24 mouse cellular contexts compared by ENCODE assay signal in the genomic region with DNA sequence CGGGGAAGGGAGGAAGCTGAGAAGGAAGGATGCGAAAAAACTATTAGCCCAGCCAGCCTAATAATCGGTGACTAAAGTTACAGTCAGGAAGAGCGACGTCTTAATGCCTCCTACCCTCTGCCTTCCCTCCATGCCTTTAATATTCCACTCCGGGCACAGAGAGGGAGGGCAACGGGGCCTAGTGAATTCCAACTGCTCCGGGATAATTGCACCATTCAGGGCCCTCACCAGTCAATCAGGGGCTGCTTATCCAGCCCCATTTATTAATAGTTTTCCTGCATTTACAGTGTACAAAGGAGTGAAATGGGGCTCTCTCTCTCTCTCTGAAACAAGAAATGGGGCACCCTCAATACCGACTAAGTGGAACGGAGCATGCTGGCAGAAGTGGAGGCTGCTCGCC. TPM values are rescaled to one million over a fixed set of nuclear protein-coding genes. Genes with fewer than 3 reads are reported as not detected.
DNase-seq lines count a peak whose midpoint lies in the region; ATAC-seq and TF ChIP-seq lines count a peak whose summit lies in the region.
"Had no signal": no experiment of that assay in that cellular context is flagged by ENCODE, and none has a peak within 500 bp of the region (broad histone marks: within the 10 kb centered on the region; RNA-seq: fewer than 3 reads in every experiment).

No protein-coding gene starts in this region.

- no peak overlapping the region for H3K27ac ChIP-seq in hindbrain, embryonic 13.5 days
- H3K27ac ChIP-seq in hindbrain, embryonic 11.5 days (ENCODE audit: low read depth, low read length), result no peak overlapping the region
- peak overlapping the region; percentile 42 for H3K27ac ChIP-seq in forebrain, embryonic 12.5 days
- H3K27ac ChIP-seq in forebrain, postnatal 0 days (ENCODE audit: low read depth, low read length), result 0 out of 2 replicates have a peak overlapping the region, but pooled peaks have one; percentile 3
- H3K27ac ChIP-seq in neural tube, embryonic 13.5 days (replicated peaks), result peak overlapping the region; percentile 35; the same call in 1 of the 2 replicates
- H3K27ac ChIP-seq: embryonic facial prominence, embryonic 15.5 days; heart, embryonic 13.5 days; liver, embryonic 13.5 days had no signal

- H3K4me2 ChIP-seq in hindbrain, embryonic 13.5 days, result peak overlapping the region; percentile 39
- H3K4me2 ChIP-seq in hindbrain, embryonic 11.5 days (replicated peaks; ENCODE audit: low read depth, low read length), result no peak overlapping the region
- no peak overlapping the region for H3K4me2 ChIP-seq in forebrain, embryonic 12.5 days
- H3K4me2 ChIP-seq in forebrain, postnatal 0 days (ENCODE audit: low read depth), result peak overlapping the region; percentile 46
- peak overlapping the region; percentile 40 for H3K4me2 ChIP-seq in neural tube, embryonic 13.5 days
- H3K4me2 ChIP-seq: embryonic facial prominence, embryonic 15.5 days; heart, embryonic 13.5 days; liver, embryonic 13.5 days had no signal

- 47% methylated on average over 11 of the region's 11 CpGs for WGBS in hindbrain, embryonic 13.5 days
- WGBS in hindbrain, embryonic 11.5 days, result 71% methylated on average over 11 of the region's 11 CpGs
- 54% methylated on average over 11 of the region's 11 CpGs for WGBS in forebrain, embryonic 12.5 days
- WGBS in forebrain, postnatal 0 days, result 27% methylated on average over 11 of the region's 11 CpGs
- 30% methylated on average over 11 of the region's 11 CpGs for WGBS in neural tube, embryonic 13.5 days

- 0 out of 2 replicates have a peak overlapping the region, but pooled peaks have one; percentile 3 for H3K4me3 ChIP-seq in hindbrain, embryonic 13.5 days
- H3K4me3 ChIP-seq in hindbrain, embryonic 11.5 days (ENCODE audit: low read depth, low read length), result no peak overlapping the region
- no peak overlapping the region for H3K4me3 ChIP-seq in forebrain, embryonic 12.5 days (replicated peaks)
- H3K4me3 ChIP-seq in forebrain, postnatal 0 days (ENCODE audit: low read depth, low read length), result peak overlapping the region; percentile 9
- peak overlapping the region; percentile 9; the same call in 1 of the 2 replicates for H3K4me3 ChIP-seq in neural tube, embryonic 13.5 days
- H3K4me3 ChIP-seq: embryonic facial prominence, embryonic 15.5 days; heart, embryonic 13.5 days; liver, embryonic 13.5 days; megakaryocyte, embryonic 14.5 days had no signal

- 0 out of 2 replicates have a peak, but pooled peaks cover 2% of the 10 kb centered on the region for H3K36me3 ChIP-seq in hindbrain, embryonic 13.5 days
- no peaks in the 10 kb centered on the region for H3K36me3 ChIP-seq in hindbrain, embryonic 11.5 days (ENCODE audit: control insufficient read depth, insufficient read depth, low read length)
- H3K36me3 ChIP-seq in forebrain, embryonic 12.5 days (replicated peaks), result no peaks in the 10 kb centered on the region
- H3K36me3 ChIP-seq in forebrain, postnatal 0 days (ENCODE audit: insufficient read depth), result peaks cover 13% of the 10 kb centered on the region; the same call in 1 of the 2 replicates
- no peaks in the 10 kb centered on the region for H3K36me3 ChIP-seq in neural tube, embryonic 13.5 days
- H3K36me3 ChIP-seq: embryonic facial prominence, embryonic 15.5 days; heart, embryonic 13.5 days; liver, embryonic 13.5 days had no signal

- H3K4me1 ChIP-seq in hindbrain, embryonic 13.5 days (replicated peaks), result peaks cover 61% of the 10 kb centered on the region
- H3K4me1 ChIP-seq in hindbrain, embryonic 11.5 days (replicated peaks; ENCODE audit: control insufficient read depth, insufficient read depth, low read length), result no peaks in the 10 kb centered on the region
- peaks cover 11% of the 10 kb centered on the region; the same call in 1 of the 2 replicates for H3K4me1 ChIP-seq in forebrain, embryonic 12.5 days
- peaks cover 28% of the 10 kb centered on the region for H3K4me1 ChIP-seq in forebrain, postnatal 0 days (ENCODE audit: insufficient read depth)
- H3K4me1 ChIP-seq in neural tube, embryonic 13.5 days (replicated peaks), result peaks cover 58% of the 10 kb centered on the region
- H3K4me1 ChIP-seq: embryonic facial prominence, embryonic 15.5 days; heart, embryonic 13.5 days; liver, embryonic 13.5 days; megakaryocyte, embryonic 14.5 days had no signal

- 0 out of 2 replicates have a peak, but pooled peaks have one; percentile 21 for ATAC-seq in hindbrain, embryonic 13.5 days (ENCODE audit: low FRiP score)
- no peak for ATAC-seq in hindbrain, embryonic 11.5 days (ENCODE audit: low FRiP score)
- peak; percentile 75 for ATAC-seq in forebrain, embryonic 12.5 days (ENCODE audit: low FRiP score)
- ATAC-seq in forebrain, postnatal 0 days, result peak; percentile 55; the same call in 1 of the 2 replicates
- ATAC-seq in neural tube, embryonic 13.5 days (ENCODE audit: low read depth), result 0 out of 2 replicates have a peak, but pooled peaks have one; percentile 29
- ATAC-seq: CD4-positive, CD25-positive, alpha-beta regulatory T cell, adult 4 months; lung, postnatal 0 days had no signal

- H3K9ac ChIP-seq in hindbrain, embryonic 13.5 days, result peak overlapping the region; percentile 9; the same call in 1 of the 2 replicates
- H3K9ac ChIP-seq in hindbrain, embryonic 11.5 days (ENCODE audit: low read depth, low read length), result no peak overlapping the region
- no peak overlapping the region for H3K9ac ChIP-seq in forebrain, embryonic 12.5 days
- no peak overlapping the region for H3K9ac ChIP-seq in forebrain, postnatal 0 days
- H3K9ac ChIP-seq in neural tube, embryonic 13.5 days, result no peak overlapping the region
- H3K9ac ChIP-seq: embryonic facial prominence, embryonic 15.5 days; heart, embryonic 13.5 days; liver, embryonic 13.5 days had no signal

- no peaks in the 10 kb centered on the region for H3K9me3 ChIP-seq in hindbrain, embryonic 13.5 days
- H3K9me3 ChIP-seq in hindbrain, embryonic 11.5 days (ENCODE audit: control insufficient read depth, low read length), result no peaks in the 10 kb centered on the region
- H3K9me3 ChIP-seq in forebrain, embryonic 12.5 days, result no peaks in the 10 kb centered on the region
- no peaks in the 10 kb centered on the region for H3K9me3 ChIP-seq in forebrain, postnatal 0 days (ENCODE audit: low read length)
- no peaks in the 10 kb centered on the region for H3K9me3 ChIP-seq in neural tube, embryonic 13.5 days
- H3K9me3 ChIP-seq: embryonic facial prominence, embryonic 15.5 days; heart, embryonic 13.5 days; liver, embryonic 13.5 days had no signal

- DNase-seq in hindbrain, embryonic 11.5 days (ENCODE audit: low spot score), result no peak
- DNase-seq in forebrain, postnatal 0 days, result no peak
- no peak for DNase-seq in adrenal gland, adult (ENCODE audit: inconsistent age in 2 of 2, low spot score in 1 of 2)
- no peak for DNase-seq in Muller cell, postnatal 12 days (ENCODE audit: inconsistent ontology term)
- DNase-seq: adrenal gland, postnatal 14 days; gastrocnemius, postnatal 14 days; heart, postnatal 4 days; kidney, adult 8-10 months; kidney, postnatal 36 days; layer of hippocampus, postnatal 36 days; liver, embryonic 13.5 days; retina, postnatal 1 day; thymus, adult 2 months had no signal

- no peaks in the 10 kb centered on the region for H3K27me3 ChIP-seq in hindbrain, embryonic 13.5 days
- H3K27me3 ChIP-seq in hindbrain, embryonic 11.5 days (ENCODE audit: control insufficient read depth, insufficient read depth, low read length), result no peaks in the 10 kb centered on the region
- H3K27me3 ChIP-seq in forebrain, embryonic 12.5 days, result no peaks in the 10 kb centered on the region
- H3K27me3 ChIP-seq in forebrain, postnatal 0 days (ENCODE audit: insufficient read depth, low read length), result no peaks in the 10 kb centered on the region
- no peaks in the 10 kb centered on the region for H3K27me3 ChIP-seq in neural tube, embryonic 13.5 days
- H3K27me3 ChIP-seq: embryonic facial prominence, embryonic 15.5 days; liver, embryonic 13.5 days; megakaryocyte, embryonic 14.5 days had no signal

- no peak for TF ChIP-seq CTCF in forebrain, postnatal 0 days (IDR thresholded peaks at IDR 0.05; ENCODE audit: low read depth)

RNA-seq across cellular contexts. Expression of a gene that starts 11.2 kb away (rescaled TPM):
- 43.7 and 46.7 TPM in 2 replicates for polyA plus RNA-seq in hindbrain, embryonic 13.5 days (2015; fragmentation: Nextera tagmentation; extraction: Ambion mirVana)
- polyA plus RNA-seq in hindbrain, embryonic 11.5 days (2014; fragmentation: Nextera tagmentation; extraction: Ambion mirVana), result 1.4 and 2.0 TPM in 2 replicates
- polyA plus RNA-seq in forebrain, embryonic 12.5 days (2016; fragmentation: Nextera tagmentation; extraction: Ambion mirVana), result 7.3 and 9.5 TPM in 2 replicates
- total RNA-seq in forebrain, postnatal 0 days (2014; rRNA removed), result 57.9 and 66.6 TPM in 2 replicates
- polyA plus RNA-seq in forebrain, postnatal 0 days (2015; fragmentation: Nextera tagmentation; extraction: Ambion mirVana), result 62.5 and 102 TPM in 2 replicates
- 27.8 and 32.6 TPM in 2 replicates for polyA plus RNA-seq in neural tube, embryonic 13.5 days (2015; fragmentation: Nextera tagmentation; extraction: Ambion mirVana)
- total RNA-seq: common myeloid progenitor, adult 5-6 weeks; MEL had no signal
- polyA plus RNA-seq: CD4-positive, CD25-positive, alpha-beta regulatory T cell, adult 4 months; small intestine, adult 2 months had no signal

Comparison
In these comparisons a context has a peak if more than half of its experiments do, and no peak if none do; other contexts are left out.
1. H3K4me2 ChIP-seq: peak in hindbrain, embryonic 13.5 days (single experiment), forebrain, postnatal 0 days (single experiment) and neural tube, embryonic 13.5 days (single experiment); none in hindbrain, embryonic 11.5 days (single experiment) and forebrain, embryonic 12.5 days (single experiment).
2. H3K4me3 ChIP-seq: peak in hindbrain, embryonic 13.5 days (single experiment), forebrain, postnatal 0 days (single experiment) and neural tube, embryonic 13.5 days (single experiment); none in hindbrain, embryonic 11.5 days (single experiment) and forebrain, embryonic 12.5 days (single experiment).
3. H3K27ac ChIP-seq: peak in forebrain, embryonic 12.5 days (single experiment), forebrain, postnatal 0 days (single experiment) and neural tube, embryonic 13.5 days (single experiment); none in hindbrain, embryonic 13.5 days (single experiment) and hindbrain, embryonic 11.5 days (single experiment).